Mouse (Mus musculus) megakaryocyte, embryonic 14.5 days (primary cell): Measurements from ENCODE around the gene Tet3.

Experiments
- FLI1 ChIP-seq: IDR thresholded peaks from 2 replicates; pipeline ENCODE4 v1.6.1; 2012; ENCODE audit warnings: low read length, inconsistent platforms, mixed read lengths
- GATA1 ChIP-seq: IDR thresholded peaks from 3 replicates; pipeline ENCODE4 v1.6.1; 2012; ENCODE audit warnings: mixed read lengths, low read length, inconsistent platforms, borderline replicate concordance

DNA sequence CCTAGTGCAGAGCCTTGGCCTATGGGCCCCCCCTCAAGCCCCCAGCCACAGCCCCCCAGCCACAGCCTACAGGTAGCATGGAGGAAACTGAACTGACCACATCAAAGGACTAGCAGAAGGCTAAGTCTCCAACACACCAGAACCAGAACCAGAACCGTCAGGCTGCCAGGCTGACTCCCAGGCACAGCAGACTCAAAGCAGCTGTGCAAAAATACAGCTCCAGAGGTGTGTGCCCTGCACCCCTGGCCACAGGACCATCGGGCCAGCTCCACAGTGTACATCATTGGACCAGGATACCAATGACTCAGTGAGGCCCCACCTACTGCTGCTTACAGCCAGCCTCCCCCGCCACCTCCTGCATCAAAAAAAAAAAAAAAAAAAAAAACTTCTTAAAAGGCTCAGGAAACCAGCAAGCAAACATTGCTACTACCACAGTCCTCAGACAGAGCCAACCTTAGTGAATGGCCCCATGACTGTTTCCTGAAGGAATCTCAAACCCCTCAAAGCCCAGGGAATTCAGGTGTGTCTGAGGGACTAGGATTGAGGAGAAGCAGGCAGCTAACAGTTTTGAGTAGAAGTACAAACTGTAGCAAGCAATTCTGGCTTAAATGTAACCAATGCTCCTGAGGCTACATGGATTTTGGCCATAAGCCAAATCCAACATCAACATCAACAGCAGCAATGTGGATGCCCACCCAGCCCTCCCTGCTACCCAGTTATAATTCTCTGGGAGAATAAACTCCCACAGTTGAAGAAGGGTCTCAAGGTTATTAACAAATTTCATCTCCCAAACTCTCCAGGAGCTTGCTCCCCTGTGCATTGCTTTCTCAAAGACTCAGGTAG lies 42.4 kb downstream of the Tet3 start:
- TF ChIP-seq GATA1 (no peak), FLI1 (no peak)
